Comparison of ENCODE assay signal across 7 mouse cellular contexts in the genomic region with DNA sequence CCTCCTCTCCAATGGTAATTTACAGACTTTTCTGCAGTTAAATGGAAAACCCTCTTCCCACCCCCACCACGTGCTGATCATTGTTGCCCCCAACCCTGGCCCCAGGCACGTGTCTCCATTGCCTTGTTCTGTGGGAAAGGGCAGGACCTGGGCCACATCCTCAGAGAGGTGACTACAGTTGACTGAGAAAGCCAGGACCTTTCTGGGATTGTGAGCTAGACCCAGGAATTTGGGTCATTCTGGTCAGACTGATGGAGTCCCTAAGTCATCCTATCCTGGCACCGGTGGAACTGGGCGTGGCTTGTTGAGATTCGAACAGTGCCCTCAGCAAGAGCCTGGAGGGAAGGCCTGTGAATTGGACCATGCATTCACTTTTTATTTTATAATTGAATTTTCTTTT. TPM values are rescaled to one million over a fixed set of nuclear protein-coding genes. Genes with fewer than 3 reads are reported as not detected.
DNase-seq lines count a peak whose midpoint lies in the region; ATAC-seq and TF ChIP-seq lines count a peak whose summit lies in the region.

No protein-coding gene starts in this region.

- no peak for TF ChIP-seq RAD21 in CH12.LX (IDR thresholded peaks at IDR 0.05; ENCODE audit: low read depth, low read length)

- no peak overlapping the region for H3K27ac ChIP-seq in CH12.LX (ENCODE audit: insufficient read depth, low read depth)
- H3K27ac ChIP-seq in heart, embryonic 16.5 days (ENCODE audit: low read length), result no peak overlapping the region; the same call in 1 of the 2 replicates
- peak overlapping the region; percentile 92 for H3K27ac ChIP-seq in midbrain, embryonic 13.5 days

- TF ChIP-seq CTCF in CH12.LX (conservative IDR thresholded peaks at IDR 0.05 in 1 of 2, IDR thresholded peaks at IDR 0.05 in 1 of 2; ENCODE audit: low read depth in 2 of 2, low read length in 2 of 2), result no peak

- H3K36me3 ChIP-seq in CH12.LX (replicated peaks in 1 of 2; ENCODE audit: control insufficient read depth in 1 of 2, insufficient read depth in 1 of 2, low read length in 1 of 2), result no peaks in the 10 kb centered on the region
- no peaks in the 10 kb centered on the region for H3K36me3 ChIP-seq in heart, embryonic 16.5 days (ENCODE audit: control insufficient read depth, insufficient read depth)
- no peaks in the 10 kb centered on the region for H3K36me3 ChIP-seq in midbrain, embryonic 13.5 days

- no peak for ATAC-seq in heart, embryonic 16.5 days (replicated peaks; ENCODE audit: extremely low read depth, insufficient read depth, low FRiP score)
- no peak for ATAC-seq in midbrain, embryonic 13.5 days
- no peak for ATAC-seq in megakaryocyte progenitor cell, adult 5-6 weeks (replicated peaks; ENCODE audit: poor library complexity)

- in situ Hi-C loops in CH12.LX (cut with MboI; ENCODE audit: low pct_ligation_motif_present, low pct_unique_long_range_greater_than_20kb, low sequenced_read_pairs), result no loop called here

- H3K4me1 ChIP-seq in CH12.LX (ENCODE audit: control insufficient read depth in 1 of 2, insufficient read depth in 2 of 2), result peaks cover 6 to 23% of the 10 kb centered on the region in 2 experiments; a peak in 3 of 4 replicates
- H3K4me1 ChIP-seq in heart, embryonic 16.5 days (ENCODE audit: control insufficient read depth, insufficient read depth, low read length), result peaks cover 22% of the 10 kb centered on the region
- H3K4me1 ChIP-seq in midbrain, embryonic 13.5 days (replicated peaks), result peaks cover 47% of the 10 kb centered on the region

- H3K27me3 ChIP-seq in CH12.LX (replicated peaks), result peaks cover 33% of the 10 kb centered on the region
- no peaks in the 10 kb centered on the region for H3K27me3 ChIP-seq in heart, embryonic 16.5 days (ENCODE audit: control insufficient read depth, insufficient read depth, low read length)
- 0 out of 2 replicates have a peak, but pooled peaks cover 4% of the 10 kb centered on the region for H3K27me3 ChIP-seq in midbrain, embryonic 13.5 days

- TF ChIP-seq EP300 in CH12.LX (IDR thresholded peaks at IDR 0.05; ENCODE audit: low read length), result no peak

- H3K9ac ChIP-seq in CH12.LX (ENCODE audit: insufficient read depth, low read depth), result no peak overlapping the region
- peak overlapping the region; percentile 80; the same call in 1 of the 2 replicates for H3K9ac ChIP-seq in heart, embryonic 16.5 days (ENCODE audit: low read length)
- H3K9ac ChIP-seq in midbrain, embryonic 13.5 days (replicated peaks), result no peak overlapping the region

- TF ChIP-seq POLR2A in CH12.LX (IDR thresholded peaks at IDR 0.05; ENCODE audit: low read depth, low read length), result no peak

- no peak overlapping the region for H3K4me2 ChIP-seq in CH12.LX (ENCODE audit: insufficient read depth, low read depth, poor library complexity, severe bottlenecking)
- H3K4me2 ChIP-seq in heart, embryonic 16.5 days (ENCODE audit: low read depth, low read length), result peak overlapping the region; percentile 76
- peak overlapping the region; percentile 94 for H3K4me2 ChIP-seq in midbrain, embryonic 13.5 days (replicated peaks)

- no peak for DNase-seq in CH12.LX (ENCODE audit: extremely low read depth)
- DNase-seq in adrenal gland, postnatal 14 days, result peak; percentile 53
- DNase-seq in kidney, postnatal 14 days, result peak; percentile 51
- DNase-seq in thymus, adult 18-20 months, result no peak

- 29% methylated on average over 5 of the region's 5 CpGs for WGBS in heart, embryonic 16.5 days
- 12% methylated on average over 5 of the region's 5 CpGs for WGBS in midbrain, embryonic 13.5 days

- peaks cover 6% of the 10 kb centered on the region for H3K9me3 ChIP-seq in CH12.LX (replicated peaks; ENCODE audit: low read length)
- no peaks in the 10 kb centered on the region for H3K9me3 ChIP-seq in heart, embryonic 16.5 days (replicated peaks; ENCODE audit: control insufficient read depth, low read length)
- H3K9me3 ChIP-seq in midbrain, embryonic 13.5 days, result no peaks in the 10 kb centered on the region

- no peaks in the 10 kb centered on the region for H3K79me2 ChIP-seq in CH12.LX (replicated peaks; ENCODE audit: control insufficient read depth, extremely low read depth, insufficient read depth, poor library complexity, severe bottlenecking)

- dilution Hi-C loops in CH12.LX (cut with MboI; ENCODE audit: extremely low pct_ligation_motif_present, extremely low pct_unique_long_range_greater_than_20kb, low sequenced_read_pairs), result no loop called here

- no peak overlapping the region for H3K4me3 ChIP-seq in CH12.LX (replicated peaks in 1 of 3; ENCODE audit: low read depth in 2 of 3, low read length in 2 of 3, poor library complexity in 1 of 3)
- H3K4me3 ChIP-seq in heart, embryonic 16.5 days (ENCODE audit: low read length), result no peak overlapping the region
- H3K4me3 ChIP-seq in midbrain, embryonic 13.5 days (replicated peaks), result peak overlapping the region; percentile 82; the same call in 1 of the 2 replicates

TF ChIP-seq in CH12.LX, 34 proteins besides CTCF, POLR2A, EP300 and RAD21:
- 0 out of 2 replicates have a peak, but pooled peaks have one; percentile 2 for TF ChIP-seq BHLHE40 (IDR thresholded peaks at IDR 0.05; ENCODE audit: low read depth, low read length)
- TF ChIP-seq E2F4 (IDR thresholded peaks at IDR 0.05; ENCODE audit: insufficient replicate concordance, low read depth, low read length), result no peak
TF ChIP-seq in CH12.LX: peak in this region for 1.

RNA-seq across cellular contexts. Expression of gene Id2, which starts 4.4 kb away (rescaled TPM):
- total RNA-seq in CH12.LX (2012; rRNA removed), result 11.5 and 12.4 TPM in 2 replicates
- 38.0 and 42.9 TPM in 2 replicates for total RNA-seq in CH12.LX (2014; rRNA removed)
- 13.7 and 14.2 TPM in 2 replicates for polyA plus RNA-seq in CH12.LX (2012; ENCODE audit: insufficient read length, low read depth)
- 359 and 395 TPM in 2 replicates for total RNA-seq in adrenal gland, postnatal 14 days (2021)
- polyA plus RNA-seq in heart, embryonic 16.5 days (2015; fragmentation: Nextera tagmentation; extraction: Ambion mirVana), result 157 TPM in 2 replicates
- 161 and 178 TPM in 2 replicates for polyA plus RNA-seq in midbrain, embryonic 13.5 days (2015; fragmentation: Nextera tagmentation; extraction: Ambion mirVana)
- total RNA-seq in megakaryocyte progenitor cell, adult 5-6 weeks (2015), result 21.8 and 32.4 TPM in 2 replicates
- 8.3 and 15.5 TPM in 2 replicates for total RNA-seq in megakaryocyte progenitor cell, adult 5-6 weeks (2017)

Comparison
In these comparisons a context has a peak if more than half of its experiments do, and no peak if none do; other contexts are left out.
1. DNase-seq: peak in adrenal gland, postnatal 14 days (single experiment) and kidney, postnatal 14 days (single experiment); none in CH12.LX (single experiment) and thymus, adult 18-20 months (0 of 2).